Mouse (Mus musculus) bone marrow macrophage, adult 2 months (primary cell): ENCODE measurements around the gene Etfb. TPM values are rescaled to one million over a fixed set of nuclear protein-coding genes. Genes with fewer than 3 reads are reported as not detected.

ENCODE experiments used
- H3K27ac ChIP-seq: 2 replicates; pipeline ENCODE4 v1.5.1; 2012; ENCODE audit warnings: low read depth, low read length; ENCODE audit not compliant: insufficient read depth
- H3K4me1 ChIP-seq: 2 replicates; pipeline ENCODE4 v1.6.1; 2012; ENCODE audit warnings: low read length; ENCODE audit not compliant: control insufficient read depth, insufficient read depth
- H3K4me3 ChIP-seq: 2 replicates; pipeline ENCODE4 v1.5.1; 2012; ENCODE audit warnings: mild to moderate bottlenecking, low read length, moderate library complexity; ENCODE audit not compliant: insufficient read depth
- CTCF ChIP-seq: IDR thresholded peaks from 2 replicates; pipeline ENCODE4 v1.5.1; 2012; ENCODE audit warnings: low read depth, mild to moderate bottlenecking, low read length, moderate library complexity
- POLR2A ChIP-seq: IDR thresholded peaks from 2 replicates; pipeline ENCODE4 v1.6.1; 2012; ENCODE audit warnings: mild to moderate bottlenecking, low read depth, low read length, borderline replicate concordance
- polyA plus RNA-seq: library from polyadenylated mRNA; stranded (reverse); fragments of >200 nt; gene quantifications from 2 replicates; pipeline ENCODE4 v1.2.4, GENCODE M21; 2012; ENCODE audit not compliant: missing spikeins, insufficient read depth, insufficient read length

Etfb gene
- polyA plus RNA-seq, 1 experiment, result 79.5 TPM

DNA sequence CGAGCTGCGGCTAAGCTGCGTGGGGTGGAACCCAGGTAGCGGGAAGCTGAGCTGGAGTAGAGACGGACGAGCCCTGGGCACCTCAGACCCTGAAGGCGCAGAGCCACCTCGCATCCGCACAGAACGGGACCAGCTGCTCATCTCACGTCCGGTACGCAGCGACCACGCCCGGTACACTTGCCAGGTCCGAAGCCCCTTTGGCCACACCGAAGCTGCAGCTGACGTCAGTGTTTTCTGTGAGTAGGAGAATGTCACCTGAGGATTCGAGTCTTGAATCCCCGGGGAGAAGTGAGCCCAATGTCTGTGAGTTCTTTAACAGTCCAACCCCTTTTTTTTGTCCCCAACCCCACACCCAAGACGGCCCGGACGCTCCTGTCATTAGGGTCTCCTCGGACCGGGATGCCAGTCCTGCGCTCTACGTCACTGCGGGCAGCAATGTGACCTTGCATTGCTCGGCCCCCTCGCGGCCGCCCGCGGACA, 21.0 kb downstream of the Etfb start:
- no peak; the same call in none of the 2 replicates for TF ChIP-seq CTCF
- TF ChIP-seq POLR2A, result no peak
- Histone ChIP-seq H3K4me1 (no peaks in the 10 kb centered on the region), H3K27ac (no peak overlapping the region), H3K4me3 (peak overlapping the region; percentile 71)

DNA sequence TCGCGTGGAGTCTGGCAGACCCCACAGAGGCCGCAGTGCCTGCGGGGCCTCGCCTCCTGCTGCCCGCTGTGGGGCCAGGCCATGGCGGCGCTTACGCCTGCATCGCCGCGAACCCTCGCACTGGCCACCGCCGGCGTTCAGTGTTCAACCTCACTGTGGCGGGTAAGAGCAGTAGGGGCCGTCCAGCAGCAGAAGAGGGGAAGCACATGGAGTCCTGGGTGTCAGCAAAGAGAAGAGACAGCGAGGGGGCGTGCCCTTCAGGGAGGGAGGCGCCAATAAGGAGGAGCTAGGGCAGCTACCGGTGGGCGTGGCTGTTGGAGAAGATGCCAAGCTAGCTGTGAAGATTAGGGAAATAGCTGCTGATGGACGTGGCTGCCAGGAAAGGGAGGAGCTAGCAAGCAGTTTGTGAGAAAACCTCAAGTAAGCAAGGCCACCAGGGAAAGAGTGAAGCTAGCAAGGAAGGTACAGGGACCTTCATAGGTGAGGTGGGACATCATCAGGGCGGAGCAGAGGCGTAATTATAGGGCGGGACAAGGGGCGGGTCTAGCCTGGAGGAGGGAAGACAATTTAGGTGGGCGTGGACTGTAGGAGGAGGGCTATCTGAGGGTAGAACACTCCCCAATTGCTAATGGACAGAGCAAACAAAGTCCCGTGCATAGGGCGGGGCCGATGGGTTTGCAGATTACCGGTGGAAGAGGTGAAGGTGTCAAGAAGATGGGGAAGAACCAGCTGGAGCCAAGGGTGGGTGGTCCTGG, 21.6 kb downstream of the Etfb start:
- Histone ChIP-seq H3K4me1 (no peaks in the 10 kb centered on the region), H3K27ac (peak overlapping the region; percentile 11; the same call in 1 of the 2 replicates), H3K4me3 (peak overlapping the region; percentile 71)
- TF ChIP-seq CTCF (no peak; the same call in 1 of the 2 replicates), POLR2A (no peak)

DNA sequence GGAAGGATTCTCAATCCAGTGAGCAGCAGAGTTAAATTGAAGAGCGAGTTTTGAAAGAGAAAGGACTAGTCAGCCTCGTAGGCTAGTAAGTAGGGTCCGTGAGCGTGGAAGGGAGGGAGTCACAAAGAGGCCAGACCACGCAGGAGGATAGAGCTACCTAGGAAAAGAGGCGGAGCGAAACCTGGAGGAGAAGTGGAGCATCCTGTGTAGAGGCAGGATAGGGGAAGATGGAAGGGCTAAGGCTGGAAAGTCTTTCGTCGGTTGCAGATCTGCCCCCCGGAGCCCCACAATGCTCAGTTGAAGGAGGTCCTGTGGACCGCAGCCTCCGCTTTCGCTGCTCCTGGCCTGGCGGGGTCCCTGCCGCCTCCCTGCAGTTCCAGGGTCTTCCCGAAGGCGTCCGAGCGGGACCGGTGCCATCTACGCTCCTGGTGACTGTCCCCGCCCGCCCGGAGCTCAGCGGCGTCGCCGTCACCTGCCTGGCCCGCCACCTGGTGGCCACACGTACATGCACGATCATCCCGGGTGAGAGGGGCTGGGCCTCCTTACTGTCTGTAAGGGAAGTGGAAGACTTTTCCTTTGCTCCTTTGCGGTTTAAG, 22.3 kb downstream of the Etfb start:
- H3K27ac ChIP-seq, result no peak overlapping the region
- peak overlapping the region; percentile 71 for H3K4me3 ChIP-seq
- H3K4me1 ChIP-seq, result no peaks in the 10 kb centered on the region
- TF ChIP-seq CTCF (peak; percentile 69), POLR2A (no peak)

DNA sequence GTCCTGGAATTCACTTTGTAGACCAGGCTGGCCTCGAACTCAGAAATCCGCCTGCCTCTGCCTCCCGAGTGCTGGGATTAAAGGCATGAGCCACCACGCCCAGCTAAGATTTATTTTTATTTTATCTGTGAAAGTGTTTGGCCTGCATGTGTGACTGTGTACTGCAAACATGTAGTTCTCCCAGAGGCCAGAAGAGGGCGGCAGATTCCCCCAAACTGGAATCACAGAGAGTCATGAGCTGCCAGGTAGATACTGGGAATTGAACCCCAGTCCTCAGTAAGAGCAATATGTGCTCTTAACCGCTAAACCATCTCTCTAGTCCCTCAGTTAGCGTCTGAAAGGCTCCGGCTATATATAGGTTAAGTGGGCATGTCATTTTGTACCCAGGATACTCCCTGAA, 26.5 kb downstream of the Etfb start:
- TF ChIP-seq POLR2A (no peak), CTCF (peak; percentile 82)
- H3K4me1 ChIP-seq, result no peaks in the 10 kb centered on the region

DNA sequence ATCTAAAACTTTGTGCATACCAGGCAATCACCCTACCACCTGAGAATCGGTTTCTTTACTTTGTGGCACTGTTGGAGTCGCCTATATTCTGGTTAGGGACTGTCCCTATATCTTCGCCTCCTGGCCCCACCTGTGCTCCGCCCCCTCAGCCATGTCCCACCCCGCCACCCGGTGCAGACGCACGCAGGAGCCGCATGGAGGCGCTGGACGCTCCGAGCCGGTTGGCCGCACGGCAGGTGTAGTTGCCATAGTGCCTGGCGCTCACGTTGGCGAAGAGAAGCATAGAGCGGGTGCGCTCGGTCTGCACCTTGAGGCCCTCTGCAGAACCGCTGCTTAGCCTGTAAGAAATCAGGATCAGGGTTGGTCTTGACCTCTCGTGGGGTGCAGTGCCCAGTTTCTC, 31.8 kb downstream of the Etfb start:
- Histone ChIP-seq H3K4me3 (no peak overlapping the region), H3K27ac (no peak overlapping the region), H3K4me1 (peaks cover 14% of the 10 kb centered on the region)
- TF ChIP-seq CTCF, result no peak
- TF ChIP-seq POLR2A, result no peak

More for the DNA sequence above, 26.5 kb downstream of the Etfb start:
- Histone ChIP-seq H3K4me3 (no peak overlapping the region), H3K27ac (no peak overlapping the region)

DNA sequence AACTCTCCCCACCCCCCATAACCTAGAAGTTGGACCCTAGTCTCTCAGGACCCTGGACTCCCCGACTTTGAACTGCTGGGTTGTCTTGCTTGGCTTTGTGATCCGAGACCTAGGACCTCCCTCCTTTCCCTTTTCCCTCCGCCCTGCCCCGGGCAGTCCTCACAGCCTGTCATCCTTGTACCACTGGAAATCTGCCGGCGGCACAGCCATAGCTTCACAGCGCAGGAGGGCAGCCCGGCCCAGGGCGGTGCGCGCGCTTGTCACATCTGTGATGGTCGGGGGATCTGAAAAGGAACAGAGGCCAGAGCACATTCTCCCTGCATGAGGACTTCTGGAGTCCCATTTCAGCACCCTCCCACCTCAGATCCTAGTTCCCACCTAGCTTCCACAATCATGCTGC, 32.5 kb downstream of the Etfb start:
- Histone ChIP-seq H3K27ac (no peak overlapping the region), H3K4me1 (peaks cover 21% of the 10 kb centered on the region), H3K4me3 (no peak overlapping the region)
- TF ChIP-seq POLR2A, result no peak
- TF ChIP-seq CTCF, result no peak

DNA sequence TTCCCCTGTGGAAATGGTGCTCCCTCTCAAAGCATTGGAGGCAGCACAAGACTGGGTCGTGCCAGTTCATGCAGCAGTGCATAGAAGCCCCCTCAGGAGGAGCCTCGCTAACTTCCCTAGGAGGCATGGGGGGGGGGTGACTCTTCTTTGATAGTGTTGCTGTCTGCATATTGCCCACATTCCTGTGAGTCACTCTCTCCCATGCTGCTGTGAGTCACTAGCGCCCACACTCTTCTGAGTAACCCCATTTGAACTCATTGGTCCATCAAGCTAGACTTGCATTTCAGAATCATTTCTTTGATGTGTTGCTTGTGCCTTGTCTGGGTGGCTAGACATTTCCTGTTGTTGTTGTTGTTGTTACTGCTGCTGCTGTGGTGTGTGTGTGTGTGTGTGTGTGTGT, 37.3 kb downstream of the Etfb start:
- Histone ChIP-seq H3K4me1 (peaks cover 28% of the 10 kb centered on the region), H3K4me3 (no peak overlapping the region), H3K27ac (no peak overlapping the region)
- TF ChIP-seq CTCF, result no peak
- TF ChIP-seq POLR2A, result no peak

DNA sequence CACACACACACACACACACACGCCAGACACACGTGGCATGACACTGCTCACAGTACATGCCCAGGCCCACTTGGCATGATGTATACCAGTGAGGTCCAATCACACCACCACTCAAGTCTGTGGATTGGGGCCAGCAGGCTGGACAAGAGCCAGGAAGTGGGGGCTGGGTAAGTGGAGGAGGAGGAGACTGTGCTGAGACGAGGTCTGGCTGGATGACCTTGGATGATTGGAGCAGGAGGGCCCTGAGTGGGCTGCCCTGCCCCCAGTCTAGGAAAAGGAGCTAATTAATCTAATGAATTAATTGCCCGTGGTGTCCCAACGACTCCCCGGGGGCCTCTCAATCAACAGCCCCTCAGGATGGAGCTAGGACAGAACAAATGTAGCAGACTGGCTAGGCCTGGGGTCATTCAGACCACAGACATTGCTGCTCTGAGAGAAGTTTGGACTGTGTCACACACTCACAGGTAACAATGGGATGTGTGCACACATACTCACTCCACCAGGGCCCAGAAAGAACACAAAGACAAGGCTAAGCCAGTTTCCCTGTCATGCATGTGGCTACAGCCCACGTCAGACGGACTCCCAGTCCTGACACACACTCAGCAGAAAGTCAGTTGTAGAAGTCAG, 38.3 kb downstream of the Etfb start:
- Histone ChIP-seq H3K4me1 (peaks cover 28% of the 10 kb centered on the region), H3K27ac (no peak overlapping the region), H3K4me3 (no peak overlapping the region)
- TF ChIP-seq POLR2A (no peak), CTCF (no peak)

DNA sequence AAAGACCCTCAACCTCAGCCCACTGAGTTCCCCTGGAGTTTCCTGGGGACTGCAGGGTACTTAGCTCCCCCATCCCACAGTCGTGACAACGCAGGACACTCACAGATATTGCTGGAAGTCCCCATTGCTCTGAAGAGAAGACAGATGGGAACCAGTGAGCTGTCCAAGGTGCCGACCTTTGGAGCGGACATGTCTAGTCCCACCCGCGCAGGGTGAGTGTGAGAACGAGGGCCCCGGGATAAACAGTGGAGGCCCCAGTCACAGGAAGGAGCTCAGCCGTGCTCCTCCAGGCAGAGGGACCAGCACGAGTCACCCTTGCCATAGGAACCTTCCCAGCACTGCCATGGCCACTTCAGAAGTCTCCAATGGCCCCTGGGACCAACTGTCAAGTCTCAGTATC, 39.4 kb downstream of the Etfb start:
- Histone ChIP-seq H3K4me3 (no peak overlapping the region), H3K27ac (no peak overlapping the region), H3K4me1 (peaks cover 28% of the 10 kb centered on the region)
- TF ChIP-seq POLR2A, result no peak

DNA sequence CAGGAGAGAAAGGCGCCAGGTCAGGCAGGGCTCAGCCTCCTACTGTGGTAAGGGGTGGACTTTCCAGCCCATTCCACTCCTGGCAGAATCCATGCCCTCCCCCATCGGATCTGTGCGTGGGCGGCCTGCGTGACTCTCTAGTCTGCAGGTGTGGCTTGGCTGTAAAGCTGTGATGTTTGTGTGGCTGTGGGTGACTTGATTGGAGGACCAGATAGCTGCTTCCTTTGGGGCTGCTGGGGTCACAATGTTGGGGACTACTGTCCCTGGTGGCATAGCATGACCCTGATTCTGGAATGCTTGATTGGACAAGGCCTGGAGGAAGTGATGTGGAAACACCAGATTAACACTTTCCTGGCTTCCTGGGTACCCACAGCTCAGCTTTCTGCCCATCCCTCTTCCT, 44.8 kb downstream of the Etfb start:
- no peak overlapping the region for H3K4me3 ChIP-seq
- no peak overlapping the region for H3K27ac ChIP-seq
- no peaks in the 10 kb centered on the region for H3K4me1 ChIP-seq
- TF ChIP-seq CTCF, result no peak
- TF ChIP-seq POLR2A, result no peak
